Mouse (Mus musculus) right cerebral cortex, adult 18-20 months (tissue): ENCODE data around the gene Cd151.

ENCODE experiments used
- DNase-seq: peaks from one replicate; pipeline ENCODE4 v3.0.0; 2022; ENCODE audit warnings: mixed read lengths

The Cd151 gene

DNA sequence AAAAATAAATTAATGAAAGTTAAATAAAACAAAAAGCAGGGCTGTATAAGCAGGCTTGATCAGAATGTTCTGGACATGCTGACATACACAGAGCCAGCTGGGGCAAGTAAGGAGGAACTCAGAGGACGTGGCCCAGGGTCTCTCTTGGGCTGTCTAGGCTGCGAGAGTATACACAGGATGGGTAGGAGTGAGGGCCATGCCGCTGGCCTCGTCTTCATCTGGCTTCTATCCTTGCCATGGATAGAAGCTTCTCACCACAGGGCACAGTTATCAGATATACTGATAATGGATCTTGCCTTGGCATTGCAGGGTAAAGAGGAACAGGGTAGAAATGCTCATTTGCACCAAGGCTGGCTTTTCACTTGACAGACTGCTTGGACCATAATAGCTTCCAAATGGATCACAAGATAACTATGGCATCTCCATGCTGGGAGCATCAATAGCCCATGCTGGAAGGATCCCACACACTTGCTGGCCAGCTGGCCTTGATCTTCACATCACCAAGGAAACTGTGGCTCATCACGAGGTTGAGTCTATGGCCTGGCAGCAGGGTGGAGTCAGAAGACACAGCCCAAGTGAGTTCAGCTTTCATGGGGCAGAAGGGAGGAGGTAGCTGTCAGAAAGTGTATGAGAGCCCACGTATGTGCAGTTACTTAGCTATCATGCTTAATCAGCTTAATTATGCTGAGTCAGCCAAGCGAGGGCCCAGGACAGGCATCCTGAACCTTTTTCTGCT, 34.8 kb downstream of the Cd151 start:
- no peak for DNase-seq

DNA sequence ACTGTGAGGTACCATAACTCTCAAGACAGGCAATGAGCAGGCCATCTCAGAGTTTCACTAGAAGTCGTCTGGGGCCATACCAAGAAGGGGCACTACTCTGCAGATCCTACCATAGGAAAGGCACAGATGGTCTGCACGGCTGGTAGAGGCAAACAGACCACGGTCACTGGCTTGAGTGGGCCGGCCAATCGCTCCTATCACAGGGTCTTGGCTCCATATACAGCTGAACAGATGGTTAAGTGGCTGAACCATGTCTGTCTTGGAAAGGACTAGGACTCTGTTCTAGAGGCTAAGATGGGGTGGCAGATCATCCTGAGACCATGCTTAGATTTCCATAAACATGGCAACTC, 35.3 kb downstream of the Cd151 start:
- no peak for DNase-seq

DNA sequence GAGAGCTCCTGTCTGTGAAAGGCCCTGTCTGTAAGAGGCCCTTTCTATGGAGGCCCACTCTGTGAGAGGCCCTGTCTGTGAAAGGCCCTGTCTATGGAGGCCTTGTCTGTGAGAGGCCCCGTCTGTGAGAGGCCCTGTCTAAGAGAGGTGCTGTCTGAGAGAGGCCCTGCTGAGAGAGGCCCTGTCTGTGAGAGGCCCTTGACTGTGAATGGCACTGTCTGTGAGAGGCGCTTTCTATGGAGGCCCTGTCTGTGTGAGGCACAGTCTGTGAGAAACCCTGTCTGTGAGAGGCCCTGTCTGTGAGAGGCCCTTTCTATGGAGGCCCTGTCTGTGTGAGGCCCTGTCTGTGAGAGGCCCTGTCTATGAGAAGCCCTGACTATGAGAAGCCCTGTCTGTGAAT, 39.1 kb downstream of the Cd151 start:
- DNase-seq: no peak

- DNase-seq: no peak
Observed at GRCm38 (mm10) chr7:141508160-141508559, 41.0 kb downstream of the Cd151 start.

DNA sequence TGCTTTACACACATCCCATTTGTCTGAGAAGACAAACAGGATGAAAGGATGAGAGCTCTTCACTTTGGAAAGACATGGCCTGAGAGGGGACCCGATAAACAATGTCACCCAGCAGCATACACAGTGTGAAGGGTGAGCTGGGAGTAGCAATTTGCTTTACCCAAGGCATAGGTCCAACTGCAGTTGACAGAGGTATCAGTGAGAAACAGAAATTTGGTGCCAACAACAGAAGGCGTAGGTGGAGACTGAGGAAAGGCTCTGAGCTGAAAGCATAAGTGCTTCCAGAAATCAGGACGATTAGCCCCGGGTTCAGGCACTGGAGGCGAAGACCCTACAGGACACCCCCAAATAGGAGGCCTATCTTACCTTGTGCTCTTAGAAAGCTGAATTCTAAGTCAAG, 43.0 kb downstream of the Cd151 start:
- no peak for DNase-seq

- DNase-seq: no peak
Observed at GRCm38 (mm10) chr7:141510681-141511191, 43.5 kb downstream of the Cd151 start.

DNA sequence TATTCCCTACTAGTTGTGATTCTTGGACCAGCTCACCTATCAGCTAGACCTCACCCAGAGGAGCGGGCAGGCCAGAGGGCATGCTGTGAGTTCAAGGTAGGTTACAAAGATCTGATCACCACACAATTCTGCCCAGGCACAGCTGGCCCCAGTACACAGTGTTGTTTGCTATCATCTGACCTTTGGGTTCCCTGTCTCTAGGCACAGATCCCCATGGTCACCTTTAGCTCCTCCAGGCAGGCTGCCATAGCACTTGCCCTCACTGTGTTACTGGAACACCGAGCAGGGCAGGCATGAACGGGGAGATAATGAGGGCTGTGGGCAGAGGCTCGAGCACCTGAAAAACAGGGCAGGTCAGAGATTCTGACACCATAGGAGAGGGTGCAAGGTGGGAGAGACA, 50.4 kb downstream of the Cd151 start:
- no peak for DNase-seq

DNA sequence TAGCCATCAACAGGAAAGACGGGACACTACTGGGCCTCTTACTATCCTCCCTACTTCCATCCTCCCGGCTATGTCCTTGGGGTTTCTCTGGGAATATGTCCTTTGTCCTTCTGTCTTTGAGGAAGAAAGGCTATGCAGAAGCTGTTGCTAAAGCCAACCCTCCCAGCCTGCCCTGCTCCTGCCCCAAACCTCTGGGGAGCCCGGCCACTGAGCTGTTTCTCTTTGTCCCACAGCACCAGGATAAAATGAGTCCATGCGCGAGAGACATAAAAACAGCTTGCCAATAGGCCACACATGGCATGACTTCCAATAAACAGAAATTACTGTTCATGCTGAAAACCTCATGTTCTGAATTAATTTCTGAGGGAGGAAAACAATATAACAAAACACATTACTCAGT, 51.1 kb downstream of the Cd151 start:
- DNase-seq: no peak

DNA sequence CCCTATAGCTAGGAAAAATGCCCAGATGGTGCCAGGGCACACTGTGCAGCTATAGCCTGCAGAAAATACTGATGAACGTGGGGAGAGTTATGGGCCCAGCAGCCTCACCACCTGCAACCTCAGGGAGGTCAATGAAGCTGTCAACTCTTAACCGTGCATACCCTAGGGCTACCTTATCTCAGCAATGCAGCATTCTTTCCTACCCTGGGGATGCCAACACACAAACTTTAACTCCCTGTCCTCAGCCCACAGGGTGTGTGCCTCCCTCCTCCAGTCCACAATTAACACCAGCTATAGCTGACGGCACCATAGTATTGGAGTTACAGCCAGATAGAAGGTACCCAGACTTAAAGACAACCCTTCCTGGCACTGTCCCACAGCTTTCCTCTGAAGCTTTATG, 51.7 kb downstream of the Cd151 start:
- no peak for DNase-seq

DNA sequence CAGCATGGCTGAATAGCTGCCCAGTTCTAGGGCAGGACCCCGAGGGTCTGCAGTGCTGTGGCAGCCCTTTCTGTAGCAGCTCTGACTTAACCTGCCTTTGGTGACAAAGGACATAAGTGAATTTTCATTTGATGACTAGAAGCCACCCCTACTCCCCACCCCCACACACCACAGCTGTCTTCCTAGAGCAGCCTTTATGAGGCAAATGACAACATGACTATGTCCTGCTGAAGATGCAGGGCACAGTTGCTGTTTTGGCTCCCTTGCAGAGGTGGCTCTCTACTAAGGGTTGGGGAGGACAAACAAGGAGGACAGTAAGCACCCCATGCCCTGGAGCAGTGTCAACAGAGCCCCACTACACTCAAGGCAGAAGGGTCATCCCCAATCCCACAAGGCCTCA, 52.6 kb downstream of the Cd151 start:
- no peak for DNase-seq
